Mouse (Mus musculus) kidney, adult 8-10 months (tissue): ENCODE results near the gene Mag.
A peak's percentile ranks its signal among the peaks of the same experiment; 100 is the strongest.

Experiments
- DNase-seq, 2 experiments: peaks; one replicate each; pipeline ENCODE4 v3.0.0; 2022

Gene Mag

GRCm38 (mm10) chr7:30861464-30861863, 53.2 kb downstream of the Mag start, which contains the start of gene Ffar1:
Gene Ffar1 (minus strand): TSS chr7:30861564.
- DNase-seq = no peak

- peak in 1 of 2 experiments; percentile 42 for DNase-seq
These were observed 54.9 kb downstream of the Mag start for GRCm38 (mm10) chr7:30859635-30860402.

DNA sequence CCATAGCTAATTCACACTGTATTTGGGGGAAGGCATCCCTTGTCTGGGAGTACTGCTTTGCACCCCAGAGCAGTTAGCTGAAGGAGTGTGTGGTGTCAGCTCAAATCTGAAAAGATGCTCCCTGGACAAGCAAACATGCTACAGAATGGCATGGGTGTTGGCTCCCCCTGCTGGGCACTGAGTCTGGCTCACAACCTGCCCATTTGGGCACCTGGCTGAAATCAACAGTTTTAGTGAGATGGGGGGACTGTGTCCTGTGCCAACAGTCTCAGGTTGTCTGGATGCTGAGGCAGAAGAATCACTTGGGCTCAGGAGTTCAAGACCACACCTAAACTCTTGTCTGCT, 55.4 kb downstream of the Mag start:
- peak; percentile 51 to 84 for DNase-seq

- no peak for DNase-seq
These were observed 56.9 kb downstream of the Mag start for GRCm38 (mm10) chr7:30857746-30858145.

DNA sequence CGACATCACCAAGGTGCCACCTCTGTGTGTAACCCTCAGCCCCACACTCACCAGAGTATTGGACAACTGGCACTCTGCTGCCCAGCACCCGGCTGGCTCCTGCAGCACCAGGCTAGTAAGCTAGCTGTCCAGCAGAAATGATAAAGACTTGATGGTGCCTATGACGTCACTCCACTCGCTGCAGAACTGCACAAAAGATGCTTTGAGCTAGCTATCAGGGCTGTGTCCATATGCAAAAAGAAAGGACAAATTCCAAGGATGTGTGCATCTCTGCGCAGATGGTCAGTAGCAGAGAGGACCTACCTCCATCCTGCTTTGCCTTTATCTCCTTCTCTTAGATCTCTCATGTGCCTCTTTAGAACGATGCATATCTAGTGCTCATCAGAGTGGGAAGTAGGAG, 58.6 kb downstream of the Mag start, which contains the start of gene Ffar3:
Ffar3 (minus strand) TSS at position 101 of the 400 bp plus-strand sequence.
- DNase-seq = no peak

- no peak for DNase-seq
These were observed 63.3 kb downstream of the Mag start for GRCm38 (mm10) chr7:30851421-30851820.
